Mouse (Mus musculus): Measurements from ENCODE around the gene Mrgpra1.
"Not testable (repeated sequence)": the region's sequence is repeated elsewhere in the genome, so short reads cannot be mapped to it uniquely, and the experiment has no call there.

Mrgpra1 gene

GRCm38 (mm10) chr7:47354140-47354539 is at the start of gene Mrgpra1:
Gene Mrgpra1 (minus strand): TSS chr7:47354240.
- ATAC-seq (ENCODE audit: low TSS enrichment): no peak

- ATAC-seq (ENCODE audit: low TSS enrichment): no peak
These were observed 47.1 kb upstream of the Mrgpra1 start for GRCm38 (mm10) chr7:47401125-47401524.

GRCm38 (mm10) chr7:47348421-47348820 is 5.6 kb downstream of the Mrgpra1 start:
- no peak for ATAC-seq (ENCODE audit: low TSS enrichment)

DNA sequence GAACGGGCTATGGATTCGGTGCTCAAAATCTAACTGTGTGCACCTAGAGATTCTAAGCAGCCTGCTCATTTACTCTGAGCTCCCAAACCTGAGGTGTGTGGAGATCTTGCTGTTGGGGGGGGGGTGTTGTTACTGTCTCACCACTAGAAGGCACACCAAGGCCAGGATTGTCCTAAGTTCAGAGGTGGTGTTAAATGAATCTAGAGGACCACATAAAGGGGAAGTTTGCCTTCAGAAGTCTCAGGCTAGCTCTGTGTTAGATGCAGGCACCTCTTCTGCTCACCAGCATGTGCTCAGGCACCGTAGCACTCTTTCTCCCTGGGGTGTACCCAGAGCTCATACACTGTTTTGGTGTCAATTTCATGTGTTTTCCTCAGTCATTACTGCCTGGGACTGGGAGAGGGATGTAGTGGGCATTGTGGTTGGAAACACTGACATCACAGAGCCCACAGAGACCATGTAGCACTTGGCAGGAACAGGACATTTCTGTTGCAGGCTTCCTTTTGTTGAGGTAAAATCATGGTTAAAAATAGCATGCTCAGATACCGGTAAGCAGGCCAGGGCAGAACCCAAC is 8.0 kb downstream of the Mrgpra1 start:
- no peak for ATAC-seq (ENCODE audit: low TSS enrichment)

DNA sequence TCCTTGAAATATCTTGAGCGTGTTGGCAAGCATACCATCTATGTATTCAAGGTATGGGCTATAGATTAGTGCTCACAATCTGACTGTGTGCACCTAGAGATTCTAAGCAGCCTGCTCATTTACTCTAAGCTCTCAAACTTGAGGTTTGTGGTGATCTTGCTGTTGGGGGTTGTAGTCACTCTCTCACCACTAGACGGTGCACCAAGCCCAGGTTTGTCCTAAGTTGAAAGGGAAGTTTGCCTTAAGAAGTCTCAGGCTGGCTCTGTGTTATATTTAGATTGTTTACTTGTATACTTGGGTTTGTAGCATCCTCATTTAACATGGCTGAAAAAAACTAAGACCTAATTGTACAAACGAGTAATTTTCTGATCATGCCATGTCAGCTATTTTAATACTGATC is 12.2 kb downstream of the Mrgpra1 start:
- not testable (repeated sequence) for ATAC-seq (ENCODE audit: low TSS enrichment)

- not testable (repeated sequence) for ATAC-seq (ENCODE audit: low TSS enrichment)
These were observed 12.7 kb downstream of the Mrgpra1 start for GRCm38 (mm10) chr7:47341389-47341788.

DNA sequence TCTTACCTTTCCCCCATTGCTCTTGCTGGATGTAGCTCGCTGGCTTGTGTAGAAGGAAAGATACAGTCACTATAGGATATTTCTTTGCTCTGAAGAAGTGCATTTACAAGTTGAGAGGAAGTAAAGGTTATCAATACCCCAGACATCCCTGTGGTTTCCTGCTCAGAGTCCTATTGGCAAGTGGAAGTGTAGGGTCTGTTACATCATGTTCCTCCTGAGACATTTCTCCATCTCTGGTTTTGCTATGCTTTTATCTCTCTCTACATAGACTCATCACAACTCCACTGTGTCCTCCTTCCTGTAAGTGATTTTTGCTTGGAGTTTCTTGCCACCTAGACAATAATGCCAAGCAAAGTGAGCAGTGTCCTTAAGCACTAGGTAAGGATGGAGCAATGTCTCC is 35.7 kb downstream of the Mrgpra1 start:
- ATAC-seq (ENCODE audit: low TSS enrichment): no peak

DNA sequence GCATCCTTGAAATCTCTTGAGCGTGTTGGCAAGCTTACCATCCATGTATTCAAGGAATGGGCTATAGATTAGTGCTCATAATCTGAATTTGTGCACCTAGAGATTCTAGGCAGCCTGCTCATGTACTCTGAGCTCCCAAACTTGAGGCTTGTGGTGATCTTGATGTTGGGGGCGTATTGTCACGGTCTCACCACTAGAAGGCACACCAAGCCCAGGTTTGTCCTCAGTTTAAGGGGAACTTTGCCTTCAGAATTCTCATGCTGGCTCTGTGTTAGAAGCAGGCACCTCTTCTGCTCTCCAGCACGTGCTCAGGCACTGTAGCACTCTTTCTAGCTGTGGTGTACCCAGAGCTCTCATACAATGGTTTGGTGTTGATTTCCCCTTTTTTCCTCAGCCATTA is 41.8 kb downstream of the Mrgpra1 start:
- ATAC-seq (ENCODE audit: low TSS enrichment): no peak

- no peak for ATAC-seq (ENCODE audit: low TSS enrichment)
These were observed 44.2 kb downstream of the Mrgpra1 start for GRCm38 (mm10) chr7:47309855-47310254.

DNA sequence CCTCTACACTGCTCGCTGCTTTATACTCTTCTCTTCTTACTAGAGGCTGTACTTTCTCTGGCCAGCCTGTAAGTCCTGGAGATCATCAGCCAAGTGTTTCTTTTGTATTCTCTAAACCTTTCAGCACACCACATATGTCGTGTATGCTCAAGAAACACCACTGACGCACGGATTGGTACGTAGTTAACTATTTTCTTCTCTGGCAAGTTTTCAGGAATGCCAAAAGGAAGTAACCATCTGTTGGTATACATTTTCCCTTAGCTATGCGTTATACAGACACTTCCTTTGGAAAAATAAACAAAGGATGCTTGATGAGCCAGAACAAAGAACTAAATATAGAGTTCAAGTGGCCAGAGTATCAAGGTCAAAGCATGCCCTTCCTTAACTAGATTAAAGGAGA is 49.4 kb downstream of the Mrgpra1 start:
- not testable (repeated sequence) for ATAC-seq (ENCODE audit: low TSS enrichment)

DNA sequence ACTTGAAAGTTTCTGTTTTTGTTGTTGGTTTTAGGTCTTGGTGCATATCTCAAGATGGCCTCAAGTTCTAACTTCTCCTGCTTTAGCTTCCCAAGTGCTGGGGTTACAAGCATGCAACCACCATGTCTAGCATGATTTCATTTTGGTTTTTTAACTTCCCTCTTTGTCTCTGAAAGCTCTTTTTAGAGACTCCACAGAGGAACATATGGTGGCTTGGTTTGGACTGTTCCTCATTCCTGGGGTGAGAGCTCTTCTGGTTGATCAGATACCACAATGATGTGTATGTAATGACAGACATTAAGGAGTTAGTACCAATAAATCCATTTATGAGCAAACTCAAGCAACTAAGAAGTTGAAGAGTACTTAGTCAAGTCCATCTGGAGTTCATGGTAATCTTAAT is 54.4 kb downstream of the Mrgpra1 start:
- not testable (repeated sequence) for ATAC-seq (ENCODE audit: low TSS enrichment)
